Mouse (Mus musculus) left cerebral cortex, adult 8-10 months (tissue): ENCODE results near the gene Arsg. TPM values are rescaled to one million over a fixed set of nuclear protein-coding genes. Genes with fewer than 3 reads are reported as not detected.
"Not testable (repeated sequence)": the region's sequence is repeated elsewhere in the genome, so short reads cannot be mapped to it uniquely, and the experiment has no call there.

Source experiments
- DNase-seq, 2 experiments: peaks; one replicate each; pipeline ENCODE4 v3.0.0; 2022; ENCODE audit warnings: low spot score in 2 of 2
- total RNA-seq, 4 experiments: library from RNA; stranded (reverse); gene quantifications; 2 replicates each; pipeline ENCODE4 v1.2.4; 2022

Arsg gene
- total RNA-seq, 4 experiments from 2014 or later, result 21.3 to 24.4 (median 22.7) TPM

GRCm38 (mm10) chr11:109468133-109468532, 5.0 kb upstream of the Arsg start:
- DNase-seq, result no peak

- no peak for DNase-seq
Observed at GRCm38 (mm10) chr11:109470170-109470569, 3.0 kb upstream of the Arsg start.

- no peak for DNase-seq
Observed at GRCm38 (mm10) chr11:109470921-109471861, 2.0 kb upstream of the Arsg start.

GRCm38 (mm10) chr11:109472171-109472691, 943 bp upstream of the Arsg start:
- no peak for DNase-seq

GRCm38 (mm10) chr11:109472821-109473170, 378 bp upstream of the Arsg start:
- no peak for DNase-seq

GRCm38 (mm10) chr11:109474086-109474742, 1.0 kb downstream of the Arsg start:
- no peak for DNase-seq

- no peak for DNase-seq
Observed at GRCm38 (mm10) chr11:109474836-109475235, 1.7 kb downstream of the Arsg start.

GRCm38 (mm10) chr11:109475717-109476116, 2.5 kb downstream of the Arsg start:
- no peak for DNase-seq

- no peak for DNase-seq
Observed at GRCm38 (mm10) chr11:109476241-109476640, 3.1 kb downstream of the Arsg start.

GRCm38 (mm10) chr11:109476653-109477052, 3.5 kb downstream of the Arsg start:
- no peak for DNase-seq

GRCm38 (mm10) chr11:109477606-109478380, 4.6 kb downstream of the Arsg start:
- no peak for DNase-seq

- DNase-seq, result no peak
Observed at GRCm38 (mm10) chr11:109479575-109480285, 6.6 kb downstream of the Arsg start.

GRCm38 (mm10) chr11:109480440-109480839, 7.3 kb downstream of the Arsg start:
- DNase-seq, result no peak

GRCm38 (mm10) chr11:109485398-109486045, 12.3 kb downstream of the Arsg start:
- DNase-seq, result peak in 1 of 2 experiments; percentile 73

- no peak for DNase-seq
Observed at GRCm38 (mm10) chr11:109487111-109487510, 13.9 kb downstream of the Arsg start.

- no peak for DNase-seq
Observed at GRCm38 (mm10) chr11:109487991-109488684, 15.0 kb downstream of the Arsg start.

- DNase-seq, result no peak
Observed at GRCm38 (mm10) chr11:109489763-109490162, 16.6 kb downstream of the Arsg start.

GRCm38 (mm10) chr11:109491844-109492243, 18.7 kb downstream of the Arsg start:
- no peak for DNase-seq

- not testable (repeated sequence) for DNase-seq
Observed at GRCm38 (mm10) chr11:109492847-109493464, 19.8 kb downstream of the Arsg start.
